Mouse (Mus musculus) heart, embryonic 11.5 days (tissue): ENCODE results near the gene Pdx1. TPM values are rescaled to one million over a fixed set of nuclear protein-coding genes. Genes with fewer than 3 reads are reported as not detected.

Experiments
- ATAC-seq: fragments of 200-750 bp; cut with Nextera tagmentation; replicated peaks from 2 replicates; pipeline ENCODE4 v1.8.0; 2017; ENCODE audit warnings: moderate library complexity; ENCODE audit not compliant: insufficient number of reproducible peaks, low FRiP score, low TSS enrichment
- H3K27ac ChIP-seq: fragments of 300-500 bp; sonication (generic); 2 replicates; pipeline ENCODE4 v1.5.1; 2014; ENCODE audit warnings: mild to moderate bottlenecking, low read depth, low read length
- H3K27me3 ChIP-seq: fragments of 300-500 bp; sonication (generic); 2 replicates; pipeline ENCODE4 v1.6.1; 2014; ENCODE audit warnings: mild to moderate bottlenecking, low read length, mixed read lengths; ENCODE audit not compliant: control insufficient read depth, insufficient read depth
- H3K36me3 ChIP-seq: fragments of 300-500 bp; sonication (generic); 2 replicates; pipeline ENCODE4 v1.6.1; 2014; ENCODE audit warnings: mild to moderate bottlenecking, low read length, moderate library complexity, mixed read lengths; ENCODE audit not compliant: control insufficient read depth, insufficient read depth
- H3K4me1 ChIP-seq: fragments of 300-500 bp; sonication (generic); 2 replicates; pipeline ENCODE4 v1.6.1; 2014; ENCODE audit warnings: low read length; ENCODE audit not compliant: control insufficient read depth, insufficient read depth
- H3K4me2 ChIP-seq: fragments of 300-500 bp; sonication (generic); 2 replicates; pipeline ENCODE4 v1.6.1; 2014; ENCODE audit warnings: mild to moderate bottlenecking, moderate library complexity
- H3K4me3 ChIP-seq: fragments of 300-500 bp; sonication (generic); 2 replicates; pipeline ENCODE4 v1.5.1; 2014; ENCODE audit warnings: low read depth, low read length
- H3K9ac ChIP-seq: fragments of 300-500 bp; sonication (generic); 2 replicates; pipeline ENCODE4 v1.6.1; 2014; ENCODE audit warnings: mild to moderate bottlenecking, low read depth, low read length, moderate library complexity
- H3K9me3 ChIP-seq: fragments of 300-500 bp; sonication (generic); replicated peaks from 2 replicates; pipeline ENCODE4 v1.6.1; 2016; ENCODE audit warnings: low read length; ENCODE audit not compliant: control insufficient read depth
- WGBS: fragments of 180-500 bp; shearing (Covaris S2); extraction: QIAGEN DNeasy Blood & Tissue Kit; methylation state at CpG from one replicate; pipeline ENCODE4 v1.1.7; 2014; ENCODE audit not compliant: insufficient replicate concordance; 5-methylcytosine and 5-hydroxymethylcytosine counted together
- polyA plus RNA-seq: library from polyadenylated mRNA; unstranded; fragments of >200 nt; fragmentation: Nextera tagmentation; extraction: Ambion mirVana; gene quantifications from 2 replicates; pipeline ENCODE4 v1.2.1, GENCODE M21; 2014

Pdx1 gene
- polyA plus RNA-seq, 1 experiment from 2014 or later = not detected

GRCm38 (mm10) chr5:147276701-147277546 is 7.2 kb downstream of the Pdx1 start:
- Histone ChIP-seq H3K9ac (no peak overlapping the region), H3K4me2 (no peak overlapping the region), H3K9me3 (no peaks in the 10 kb centered on the region), H3K36me3 (no peaks in the 10 kb centered on the region), H3K27me3 (peaks cover 86% of the 10 kb centered on the region), H3K4me3 (no peak overlapping the region), H3K4me1 (no peaks in the 10 kb centered on the region), H3K27ac (no peak overlapping the region)
- ATAC-seq = no peak
- 2% methylated on average over 18 of the region's 18 CpGs for WGBS

- no peak overlapping the region for H3K4me2 ChIP-seq
- no peaks in the 10 kb centered on the region for H3K9me3 ChIP-seq
- H3K4me3 ChIP-seq = no peak overlapping the region
- H3K4me1 ChIP-seq = no peaks in the 10 kb centered on the region
- H3K36me3 ChIP-seq = no peaks in the 10 kb centered on the region
- H3K27ac ChIP-seq = no peak overlapping the region
- H3K27me3 ChIP-seq = peaks cover 80% of the 10 kb centered on the region
- no peak for ATAC-seq
- WGBS = under 1% methylated on average over 13 of the region's 13 CpGs
- H3K9ac ChIP-seq = no peak overlapping the region
Measured at GRCm38 (mm10) chr5:147277547-147277925, 7.8 kb downstream of the Pdx1 start.

DNA sequence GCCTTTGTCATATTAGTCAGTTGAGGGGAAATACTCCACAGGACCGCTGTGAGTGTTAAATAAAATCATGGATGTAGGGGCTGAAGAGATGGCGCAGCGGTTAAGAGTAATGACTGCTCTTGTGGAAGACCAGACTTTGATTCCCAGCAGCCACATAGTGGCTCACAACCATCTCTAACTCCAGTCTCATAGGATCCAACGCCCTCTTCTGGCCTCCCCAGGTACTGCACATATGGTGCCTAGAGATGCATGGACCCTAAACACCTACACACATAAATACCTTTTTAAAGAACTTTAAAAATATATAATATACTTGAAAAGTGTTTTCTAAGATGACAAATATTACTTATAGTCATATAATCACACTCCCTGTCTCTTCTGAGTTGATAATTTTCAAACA is 14.6 kb downstream of the Pdx1 start:
- no peaks in the 10 kb centered on the region for H3K9me3 ChIP-seq
- H3K4me2 ChIP-seq = no peak overlapping the region
- ATAC-seq = no peak
- WGBS = 70% methylated on average over 4 of the region's 4 CpGs
- no peak overlapping the region for H3K9ac ChIP-seq
- no peaks in the 10 kb centered on the region for H3K36me3 ChIP-seq
- no peaks in the 10 kb centered on the region for H3K4me1 ChIP-seq
- H3K27me3 ChIP-seq = peaks cover 22% of the 10 kb centered on the region
- no peak overlapping the region for H3K4me3 ChIP-seq
- no peak overlapping the region for H3K27ac ChIP-seq

DNA sequence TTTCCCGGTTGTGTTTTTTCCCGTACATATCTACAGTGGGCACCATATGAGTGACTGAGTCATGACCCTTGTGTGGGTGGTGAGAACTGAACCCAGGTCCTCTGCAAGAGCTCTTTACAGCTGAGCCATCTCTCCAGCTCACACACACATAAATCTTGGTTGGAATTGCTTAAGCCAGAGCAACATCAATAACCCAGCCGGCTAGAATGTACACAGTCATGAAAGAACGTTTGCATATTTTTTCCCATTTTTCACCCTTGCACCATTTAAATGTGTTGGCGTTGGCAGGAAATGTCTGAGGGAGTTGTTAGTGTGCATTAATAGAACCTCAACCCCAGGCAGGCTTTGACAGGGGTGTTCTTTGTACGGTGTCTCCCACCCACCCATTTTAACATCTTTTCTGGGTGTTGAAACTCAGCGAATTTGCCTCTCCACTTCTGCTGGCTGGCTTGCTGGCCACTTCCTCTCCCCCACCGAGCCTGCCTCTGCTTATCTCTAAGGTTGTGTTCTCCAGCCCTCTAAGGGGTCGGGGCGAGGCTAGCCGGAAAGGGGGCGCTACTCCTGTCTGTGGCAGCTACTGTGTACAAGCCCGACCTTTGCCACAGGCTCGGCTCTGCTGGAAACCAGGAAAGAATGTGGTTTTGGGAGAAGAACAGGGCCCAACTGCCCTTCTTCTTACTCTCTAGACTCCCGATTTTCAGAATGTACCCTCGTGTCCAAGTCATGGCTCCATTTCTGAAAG is 22.2 kb downstream of the Pdx1 start:
- 25% methylated on average over 16 of the region's 16 CpGs for WGBS
- peaks cover 9% of the 10 kb centered on the region; the same call in 1 of the 2 replicates for H3K4me1 ChIP-seq
- no peaks in the 10 kb centered on the region for H3K36me3 ChIP-seq
- no peak overlapping the region for H3K4me3 ChIP-seq
- peak overlapping the region; percentile 11; the same call in 1 of the 2 replicates for H3K4me2 ChIP-seq
- no peaks in the 10 kb centered on the region for H3K9me3 ChIP-seq
- H3K27ac ChIP-seq = no peak overlapping the region
- ATAC-seq = no peak
- no peak overlapping the region for H3K9ac ChIP-seq
- peaks cover 40% of the 10 kb centered on the region for H3K27me3 ChIP-seq

GRCm38 (mm10) chr5:147292506-147293120 is 22.9 kb downstream of the Pdx1 start:
- no peaks in the 10 kb centered on the region for H3K9me3 ChIP-seq
- peak; percentile 46; the same call in 1 of the 2 replicates for ATAC-seq
- H3K4me3 ChIP-seq = no peak overlapping the region
- H3K9ac ChIP-seq = no peak overlapping the region
- H3K36me3 ChIP-seq = no peaks in the 10 kb centered on the region
- 29% methylated on average over 13 of the region's 13 CpGs for WGBS
- peaks cover 9% of the 10 kb centered on the region; the same call in 1 of the 2 replicates for H3K4me1 ChIP-seq
- H3K27ac ChIP-seq = no peak overlapping the region
- peaks cover 45% of the 10 kb centered on the region for H3K27me3 ChIP-seq
- H3K4me2 ChIP-seq = peak overlapping the region; percentile 22

GRCm38 (mm10) chr5:147293127-147293910 is 23.6 kb downstream of the Pdx1 start:
- 15% methylated on average over 18 of the region's 18 CpGs for WGBS
- H3K4me1 ChIP-seq = peaks cover 9% of the 10 kb centered on the region; the same call in 1 of the 2 replicates
- H3K4me2 ChIP-seq = peak overlapping the region; percentile 22
- no peaks in the 10 kb centered on the region for H3K9me3 ChIP-seq
- H3K36me3 ChIP-seq = no peaks in the 10 kb centered on the region
- peaks cover 52% of the 10 kb centered on the region for H3K27me3 ChIP-seq
- H3K9ac ChIP-seq = no peak overlapping the region
- no peak overlapping the region for H3K4me3 ChIP-seq
- peak; percentile 61; the same call in 1 of the 2 replicates for ATAC-seq
- no peak overlapping the region for H3K27ac ChIP-seq

- H3K27ac ChIP-seq = no peak overlapping the region
- peaks cover 59% of the 10 kb centered on the region for H3K27me3 ChIP-seq
- WGBS = 11% methylated on average over 20 of the region's 20 CpGs
- peaks cover 9% of the 10 kb centered on the region; the same call in 1 of the 2 replicates for H3K4me1 ChIP-seq
- no peaks in the 10 kb centered on the region for H3K9me3 ChIP-seq
- no peak overlapping the region for H3K4me3 ChIP-seq
- H3K9ac ChIP-seq = no peak overlapping the region
- H3K36me3 ChIP-seq = no peaks in the 10 kb centered on the region
- ATAC-seq = no peak
- H3K4me2 ChIP-seq = no peak overlapping the region
Measured at GRCm38 (mm10) chr5:147294121-147294520, 24.4 kb downstream of the Pdx1 start.

GRCm38 (mm10) chr5:147297249-147297648 is 27.5 kb downstream of the Pdx1 start:
- no peak overlapping the region for H3K27ac ChIP-seq
- H3K36me3 ChIP-seq = no peaks in the 10 kb centered on the region
- H3K9me3 ChIP-seq = no peaks in the 10 kb centered on the region
- no peak overlapping the region for H3K4me2 ChIP-seq
- 39% methylated on average over 5 of the region's 5 CpGs for WGBS
- no peak for ATAC-seq
- no peak overlapping the region for H3K4me3 ChIP-seq
- peaks cover 12% of the 10 kb centered on the region; the same call in 1 of the 2 replicates for H3K4me1 ChIP-seq
- no peak overlapping the region for H3K9ac ChIP-seq
- H3K27me3 ChIP-seq = peaks cover 90% of the 10 kb centered on the region
